Mouse (Mus musculus) neural tube, embryonic 13.5 days (tissue): ENCODE measurements around the gene Zfp975. TPM values are rescaled to one million over a fixed set of nuclear protein-coding genes. Genes with fewer than 3 reads are reported as not detected.

Source experiments
- polyA plus RNA-seq: library from polyadenylated mRNA; unstranded; fragments of >200 nt; fragmentation: Nextera tagmentation; extraction: Ambion mirVana; gene quantifications from 2 replicates; pipeline ENCODE4 v1.2.1, GENCODE M21; 2015

The Zfp975 gene
- polyA plus RNA-seq, 1 experiment from 2014 or later: 6.0 TPM

Other genes starting within 250 kb of the Zfp975 start
- gene 4933421I07Rik, start 244.6 kb downstream of the Zfp975 start, polyA plus RNA-seq: not detected in 2 replicates
- 14.2 and 14.5 TPM in 2 replicates for gene Zfp141, start 187.0 kb downstream of the Zfp975 start, polyA plus RNA-seq
- gene Gm21028, start 114.2 kb downstream of the Zfp975 start, polyA plus RNA-seq: not detected in 2 replicates
- gene Zfp977, start 100.2 kb downstream of the Zfp975 start, polyA plus RNA-seq: 1.7 and 2.3 TPM in 2 replicates
- gene Zfp976, start 50.2 kb downstream of the Zfp975 start, polyA plus RNA-seq: 2.1 and 2.6 TPM in 2 replicates
- not detected in 2 replicates for gene Gm17067, start 34.3 kb upstream of the Zfp975 start, polyA plus RNA-seq
- gene Vmn2r62, start 100.8 kb upstream of the Zfp975 start, polyA plus RNA-seq: not detected in 2 replicates
- gene Gm2381, start 174.5 kb upstream of the Zfp975 start, polyA plus RNA-seq: not detected in 2 replicates
- not detected in 2 replicates for gene Vmn2r63, start 241.1 kb upstream of the Zfp975 start, polyA plus RNA-seq